Mouse (Mus musculus) frontal cortex, adult (tissue): ENCODE data around the gene Apol7b.
"Not testable (repeated sequence)": the region's sequence is repeated elsewhere in the genome, so short reads cannot be mapped to it uniquely, and the experiment has no call there.

Experiments used
- ATAC-seq: cut with Nextera tagmentation; 2 replicates; pipeline ENCODE4 v1.9.2; 2017; ENCODE audit warnings: mild to moderate bottlenecking, moderate library complexity, mixed read lengths; ENCODE audit not compliant: low TSS enrichment

The Apol7b gene

DNA sequence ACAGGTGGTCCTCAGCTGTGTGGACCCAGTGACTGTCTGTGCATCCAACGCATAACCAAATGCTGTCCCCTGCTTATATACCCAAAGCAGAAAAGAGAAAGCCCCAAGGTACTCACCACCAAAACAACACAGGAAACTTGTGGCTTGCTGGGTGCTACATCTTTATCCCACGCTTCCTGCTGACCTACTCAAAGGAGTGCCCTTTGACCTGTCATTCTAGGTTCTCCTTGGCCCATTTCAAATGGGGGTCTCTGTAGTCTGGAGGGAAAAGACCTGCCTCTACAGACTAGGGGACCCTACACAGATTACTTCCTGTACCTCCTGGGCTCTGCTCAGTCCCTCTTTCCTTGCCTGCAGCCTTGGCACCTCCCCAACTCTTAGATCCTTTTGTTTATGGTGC, at the start of gene Apol7b:
TSS of gene Apol7b (minus strand) at position 101 of the 400 bp plus-strand sequence.
- not testable (repeated sequence) for ATAC-seq

DNA sequence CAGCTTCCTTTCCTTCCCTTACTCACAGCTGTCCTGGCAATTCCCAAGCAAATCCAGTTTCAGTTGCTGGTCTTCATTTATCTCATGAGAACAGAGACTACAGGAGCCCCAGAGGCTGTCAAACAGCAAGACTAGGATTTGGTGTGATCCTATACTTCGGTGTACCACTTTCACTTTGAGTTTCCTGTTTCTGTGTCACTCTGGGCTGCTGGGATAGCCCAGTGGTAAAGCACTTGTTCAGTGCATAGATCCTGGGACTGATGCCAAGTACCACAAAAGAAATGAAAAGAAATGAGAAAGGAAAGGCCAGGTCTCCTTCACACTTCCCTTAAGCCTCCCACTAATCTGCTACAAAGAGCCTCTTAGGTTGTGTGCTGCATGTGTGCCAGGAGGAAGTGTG, 47.4 kb upstream of the Apol7b start:
- not testable (repeated sequence) for ATAC-seq

DNA sequence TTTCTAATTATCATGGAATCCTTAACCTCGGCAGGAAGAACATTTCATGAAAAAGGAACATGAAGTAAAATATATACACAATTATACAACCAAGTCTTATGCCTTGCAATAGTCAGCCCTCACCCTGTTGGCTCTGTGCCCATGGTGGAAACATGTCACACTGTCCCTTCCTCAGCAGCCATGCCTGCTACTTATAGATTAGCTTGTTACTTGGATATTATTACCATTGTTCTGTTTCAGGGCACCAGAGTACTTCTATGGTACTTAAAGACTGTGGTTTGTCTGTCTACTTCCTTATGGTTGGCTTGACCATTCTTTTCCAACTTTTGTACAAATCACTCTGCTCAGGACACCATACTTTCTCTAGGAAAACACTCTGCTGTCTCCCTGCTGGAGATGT, 45.9 kb upstream of the Apol7b start:
- ATAC-seq = not testable (repeated sequence)

DNA sequence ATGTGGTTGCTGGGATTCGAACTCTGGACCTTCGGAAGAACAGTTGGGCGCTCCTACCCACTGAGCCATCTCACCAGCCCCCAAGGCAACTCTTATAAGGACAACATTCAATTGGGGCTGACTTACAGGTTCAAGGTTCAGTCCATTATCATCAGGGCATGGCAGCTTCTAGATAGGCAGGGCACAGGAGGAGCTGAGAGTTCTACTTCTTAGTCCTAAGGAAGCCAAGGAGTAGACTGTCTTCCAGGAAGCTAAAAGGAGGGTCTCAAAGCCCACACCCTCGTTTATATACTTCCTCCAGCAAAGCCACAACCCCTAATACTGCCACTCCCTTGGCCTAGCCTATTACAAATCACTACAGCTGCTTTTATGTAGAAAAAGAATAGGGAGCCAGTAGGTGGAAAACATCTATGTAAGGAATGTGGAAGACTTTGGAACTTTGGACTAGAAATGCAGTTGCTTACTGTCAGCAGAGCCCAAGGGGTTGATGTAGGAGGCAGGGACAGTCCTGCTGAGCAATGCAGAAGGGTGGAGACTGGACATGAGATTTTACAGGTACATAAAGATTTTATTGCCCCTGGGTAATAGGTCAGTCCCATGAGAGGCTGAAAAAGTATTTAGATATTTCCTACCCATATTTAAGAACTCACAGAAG, 35.0 kb upstream of the Apol7b start:
- ATAC-seq = no peak

DNA sequence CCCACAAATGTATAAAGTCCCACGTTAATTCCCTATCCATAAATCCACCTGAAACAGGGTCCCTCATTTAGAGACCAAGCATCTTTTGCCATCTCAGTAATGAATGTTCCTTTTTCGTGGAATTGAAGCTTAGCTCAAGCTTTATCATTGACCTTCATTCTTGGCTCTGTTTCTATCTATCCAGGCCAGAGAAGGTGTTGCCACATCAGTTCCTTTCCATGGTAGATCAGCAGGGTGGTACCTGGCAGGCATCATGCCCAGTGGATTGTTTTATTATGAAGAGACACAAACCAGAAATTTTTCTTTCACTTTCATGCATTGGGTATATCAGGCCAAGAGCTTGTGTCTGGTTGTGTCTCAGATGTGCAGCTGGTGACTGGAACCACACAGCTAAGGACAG, 29.4 kb upstream of the Apol7b start, which contains the start of gene Apol10a:
TSS of gene Apol10a (plus strand) at position 355 of the 400 bp plus-strand sequence.
- ATAC-seq = not testable (repeated sequence)

DNA sequence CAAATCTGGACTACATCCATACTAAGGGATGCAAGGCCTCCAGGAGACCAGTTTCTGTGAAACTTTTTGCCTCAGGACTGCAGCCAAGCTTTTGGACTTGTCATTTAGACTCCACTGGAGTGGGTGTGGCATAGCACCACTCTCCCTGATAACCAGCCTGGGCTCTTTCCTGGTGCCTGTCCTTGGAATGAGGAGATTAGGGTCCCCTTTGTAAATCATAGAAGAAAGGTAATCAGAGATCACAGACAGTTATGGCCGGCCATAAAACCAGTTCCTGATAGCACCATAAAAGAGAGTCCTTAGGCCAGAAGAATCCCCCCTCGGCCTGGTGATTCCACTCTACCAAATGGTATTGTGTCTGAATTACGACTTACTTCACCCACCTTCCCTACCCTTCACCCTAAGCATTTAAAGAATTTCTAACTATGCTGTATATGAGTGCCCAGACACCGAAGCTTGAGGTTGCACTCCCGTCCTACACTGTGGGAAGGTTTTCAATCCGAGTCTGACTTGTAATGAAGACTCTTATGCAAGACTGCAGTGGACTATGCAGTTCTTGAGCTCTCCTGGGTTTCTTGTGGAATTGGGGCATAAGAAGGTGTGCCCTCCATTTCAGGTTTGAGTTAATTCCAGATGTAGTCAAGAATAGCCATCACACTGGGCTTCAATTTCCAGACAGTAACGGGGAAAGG, 27.6 kb upstream of the Apol7b start:
- not testable (repeated sequence) for ATAC-seq

DNA sequence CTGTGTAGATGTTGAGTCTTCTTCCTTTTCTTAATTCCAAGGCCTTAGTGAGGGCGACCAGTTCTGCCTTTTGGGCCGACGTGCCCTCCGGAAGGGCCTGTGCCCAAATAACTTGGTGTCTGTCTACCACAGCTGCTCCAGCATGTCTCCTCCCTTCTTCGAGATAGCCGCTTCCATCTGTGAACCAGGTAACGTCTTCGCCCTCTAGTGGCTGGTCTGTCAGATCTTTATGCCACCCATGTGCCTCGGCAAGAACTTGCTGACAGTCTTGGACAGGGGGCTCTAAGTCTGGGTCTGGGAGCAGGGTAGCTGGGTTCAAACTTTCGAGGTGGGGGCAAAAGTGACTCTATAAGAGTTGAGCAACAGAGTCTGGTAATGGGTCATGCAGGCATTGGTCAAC, 2.6 kb upstream of the Apol7b start:
- ATAC-seq = not testable (repeated sequence)

DNA sequence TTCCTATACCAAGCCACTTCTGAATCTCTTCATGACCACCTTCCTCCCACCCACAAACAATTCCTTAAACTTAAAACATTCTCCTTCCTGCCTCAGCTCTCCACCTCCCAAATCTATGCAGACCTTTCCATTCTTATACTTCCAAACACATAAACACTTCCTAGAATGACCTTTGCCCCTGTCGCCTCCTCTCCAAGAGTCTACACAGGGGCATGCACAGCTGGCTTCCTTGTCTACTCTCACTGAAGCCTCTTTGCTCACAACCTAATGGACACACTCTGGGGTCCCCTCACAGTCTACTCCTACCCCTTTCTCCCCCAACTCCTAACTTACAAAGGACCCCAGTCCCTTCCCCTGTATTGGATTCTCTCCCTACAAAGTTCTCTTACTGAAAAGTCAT, 1.6 kb downstream of the Apol7b start:
- ATAC-seq = not testable (repeated sequence)

DNA sequence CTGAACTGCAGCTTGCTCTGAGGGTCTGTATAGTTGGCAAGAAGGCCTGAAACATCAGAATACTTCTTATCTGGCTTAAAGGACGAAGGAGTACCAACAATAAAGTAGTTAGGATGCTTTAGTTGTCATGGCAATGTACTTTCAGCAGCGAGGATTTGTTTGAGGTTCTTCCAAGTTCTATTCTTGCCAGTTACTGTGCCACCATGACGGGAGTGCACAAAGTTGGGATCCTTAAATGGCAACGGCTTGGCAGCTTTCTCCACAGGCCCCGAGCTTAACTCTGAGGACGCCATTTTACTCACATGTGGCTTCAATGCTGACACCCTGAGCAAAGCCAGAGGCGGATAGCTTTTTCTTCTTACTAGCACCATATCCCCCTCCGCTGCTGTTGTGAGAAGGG, 2.5 kb downstream of the Apol7b start:
- peak; percentile 89 for ATAC-seq

DNA sequence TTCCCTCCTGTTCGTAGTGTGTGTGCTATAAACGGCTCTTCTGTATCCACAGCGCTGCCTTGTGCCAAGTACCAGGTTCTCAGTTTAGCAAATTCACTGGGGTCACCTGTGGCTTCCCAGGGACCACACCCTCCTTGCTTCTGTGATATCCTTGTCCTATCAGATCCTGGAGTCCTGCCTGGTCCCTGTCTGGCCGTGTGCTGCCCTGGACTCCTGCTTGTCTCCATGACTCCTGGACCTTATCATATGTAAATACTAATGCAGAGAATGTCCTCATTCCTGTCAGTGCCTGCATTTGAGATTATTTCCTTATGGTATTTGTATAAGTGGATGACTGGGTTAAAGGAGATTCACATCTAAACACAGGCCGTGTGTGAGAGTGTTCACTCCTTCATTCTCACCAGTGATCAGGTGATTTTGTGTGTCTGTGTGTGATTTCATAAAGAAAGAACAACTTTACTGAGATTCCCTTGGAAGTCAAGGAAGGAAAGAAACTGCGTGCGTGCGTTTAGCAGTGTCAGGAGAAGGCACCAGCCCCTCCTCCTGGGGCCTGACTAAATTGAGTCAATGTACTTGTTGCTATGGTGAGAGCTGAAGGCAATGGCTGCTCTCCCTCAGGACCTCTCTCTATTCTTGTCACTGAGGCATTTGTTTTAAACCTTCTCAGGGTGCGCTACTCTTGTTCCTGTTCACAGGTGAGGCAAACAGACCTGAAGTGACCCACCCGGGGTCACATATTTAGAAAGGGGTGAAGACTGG, 18.4 kb downstream of the Apol7b start:
- peak; percentile 52; the same call in 1 of the 2 replicates for ATAC-seq

DNA sequence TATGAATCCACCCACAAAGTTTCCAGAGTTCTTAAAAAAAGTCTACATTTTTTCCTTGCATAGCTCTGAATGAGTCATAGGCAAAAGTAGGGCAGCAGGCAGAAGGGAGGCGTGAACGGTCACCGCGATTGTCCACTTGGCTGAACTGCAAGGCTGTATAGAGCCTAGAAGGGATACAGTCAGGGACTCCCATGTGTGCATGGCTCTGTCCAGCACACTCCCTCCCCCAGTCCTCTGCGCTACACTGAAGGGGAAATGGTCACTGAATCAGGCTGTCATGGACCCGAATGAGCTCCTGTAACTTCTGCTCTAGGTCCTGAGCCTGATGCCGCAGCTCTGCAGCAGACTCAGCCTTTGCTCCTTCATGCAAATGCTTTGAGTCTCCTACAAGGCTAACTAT, 24.4 kb downstream of the Apol7b start:
- ATAC-seq = peak; percentile 92

DNA sequence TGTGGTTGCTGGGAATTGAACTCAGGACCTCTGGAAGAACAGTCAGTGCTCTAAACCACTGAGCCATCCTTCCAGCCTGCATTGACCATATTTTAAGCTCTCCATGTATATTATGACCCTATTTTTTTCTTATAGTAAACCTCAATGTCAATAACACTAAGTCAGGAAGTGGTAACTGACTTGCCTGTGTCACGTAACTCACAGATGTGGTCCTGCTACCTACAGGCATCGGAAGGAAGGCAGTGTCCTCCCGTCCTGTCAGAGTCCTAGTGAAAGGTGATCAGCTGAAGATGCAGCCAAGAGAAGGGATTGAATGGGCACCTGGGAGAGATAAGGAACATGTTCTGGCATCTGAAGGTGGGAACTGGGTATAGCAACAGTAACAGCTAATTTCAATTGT, 27.6 kb downstream of the Apol7b start:
- not testable (repeated sequence) for ATAC-seq

DNA sequence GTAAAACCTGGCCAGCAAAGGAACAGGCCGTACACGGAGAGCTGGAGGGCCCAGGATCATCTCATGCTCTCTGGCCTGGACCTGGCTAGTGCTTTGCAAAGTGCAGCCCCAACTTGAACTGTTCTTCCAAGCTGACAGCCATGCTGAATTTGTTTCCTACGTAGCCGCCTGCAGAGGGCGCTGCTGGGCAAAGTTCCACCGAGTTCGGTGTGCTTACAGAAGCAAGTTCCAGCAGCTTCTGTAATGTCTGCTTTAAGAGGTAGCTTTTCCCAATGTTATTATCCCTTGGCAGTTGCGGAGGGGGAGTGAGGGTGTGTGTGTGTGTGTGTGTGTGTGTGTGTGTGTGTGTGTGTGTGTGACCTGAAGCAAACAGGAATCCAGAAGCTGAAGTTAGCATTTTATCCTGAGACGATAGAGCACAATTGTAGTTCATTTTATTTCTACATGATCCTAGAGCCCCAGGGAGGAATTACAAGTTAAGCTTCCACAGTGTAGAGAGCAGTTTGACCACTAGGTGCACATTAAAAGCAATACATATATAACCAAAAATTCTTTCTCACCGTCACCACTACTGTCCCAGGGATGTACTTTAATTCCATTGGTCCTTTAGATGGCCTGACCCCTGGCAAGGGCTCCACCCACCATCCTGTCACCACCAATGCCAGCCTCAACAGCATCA, 30.5 kb downstream of the Apol7b start:
- peak; percentile 85 for ATAC-seq

DNA sequence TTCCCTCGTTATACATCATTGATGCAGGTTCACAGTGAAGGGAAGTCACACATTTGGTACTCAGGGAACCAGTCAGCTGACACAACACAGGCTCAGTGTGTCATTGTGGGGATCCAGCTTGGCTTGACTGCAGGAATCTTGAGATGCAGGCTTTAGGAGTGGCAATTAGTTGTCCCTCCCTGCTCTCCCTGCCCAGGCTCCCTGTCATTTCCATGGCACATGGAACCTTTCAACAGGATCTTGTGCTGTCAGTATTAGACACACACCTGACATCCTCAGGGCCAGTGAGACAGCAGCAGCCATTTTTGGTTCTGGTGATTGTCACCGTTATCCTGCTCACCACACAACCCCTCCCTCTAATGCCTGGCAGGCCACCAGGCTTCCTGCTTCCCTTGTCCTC, 31.6 kb downstream of the Apol7b start:
- ATAC-seq = not testable (repeated sequence)

DNA sequence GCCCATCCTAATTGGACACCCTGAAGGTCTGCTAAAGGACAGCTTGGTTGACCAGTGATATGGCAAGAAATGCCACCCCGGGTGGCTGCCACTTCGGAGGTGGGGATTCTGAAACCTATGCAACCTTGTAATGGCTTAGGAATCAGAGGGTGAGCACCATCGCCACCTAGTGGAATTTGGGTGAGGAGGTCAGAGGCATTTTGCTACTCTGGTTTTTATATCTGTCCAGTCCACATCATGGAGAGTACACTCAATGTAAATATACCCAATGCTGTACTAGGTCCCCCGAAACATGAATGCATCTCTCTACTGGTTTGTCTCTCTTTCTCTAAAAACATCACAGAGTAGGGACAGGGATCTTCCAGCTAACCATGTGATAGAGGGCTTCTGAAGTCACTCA, 34.6 kb downstream of the Apol7b start:
- ATAC-seq = not testable (repeated sequence)

DNA sequence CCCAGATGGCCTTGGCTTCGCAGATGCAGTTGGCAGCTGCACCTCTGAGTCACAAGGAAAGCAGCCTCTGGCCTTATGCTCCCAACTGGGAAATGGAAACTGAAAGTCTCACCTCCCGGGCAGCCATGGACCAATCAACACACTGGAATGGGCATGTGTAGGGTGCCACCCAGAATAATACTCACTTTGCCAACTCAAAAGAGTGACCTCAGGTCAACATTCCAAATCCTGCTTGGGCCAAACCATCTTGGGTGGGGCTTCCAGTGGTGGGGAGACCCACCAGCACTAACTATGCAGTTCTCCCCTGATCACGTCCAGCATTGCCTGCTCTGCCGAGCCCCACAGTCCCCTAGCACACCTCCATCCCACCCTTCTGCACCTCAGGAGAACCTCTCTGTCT, 36.3 kb downstream of the Apol7b start, which contains the start of gene Apol9a:
TSS of gene Apol9a (minus strand) at position 101 of the 400 bp plus-strand sequence.
- not testable (repeated sequence) for ATAC-seq

DNA sequence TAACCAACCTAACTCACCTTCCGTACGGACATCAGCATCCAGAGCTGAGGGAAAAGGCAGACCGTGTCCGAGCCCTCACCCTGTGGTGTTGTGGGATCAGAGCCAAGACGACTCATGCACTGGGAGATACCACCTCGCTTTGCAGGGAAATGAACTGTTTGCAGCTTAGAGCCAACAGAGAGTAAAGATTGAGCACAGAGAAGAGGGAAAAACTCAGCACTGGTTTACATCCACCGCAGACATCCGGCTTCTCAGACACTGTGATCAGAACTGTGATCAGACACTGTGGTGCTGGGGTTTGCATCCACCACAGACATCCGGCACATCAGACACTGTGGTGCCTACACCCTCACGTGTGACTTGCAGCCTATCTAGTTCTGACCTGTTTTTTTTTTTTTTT, 40.9 kb downstream of the Apol7b start:
- not testable (repeated sequence) for ATAC-seq

DNA sequence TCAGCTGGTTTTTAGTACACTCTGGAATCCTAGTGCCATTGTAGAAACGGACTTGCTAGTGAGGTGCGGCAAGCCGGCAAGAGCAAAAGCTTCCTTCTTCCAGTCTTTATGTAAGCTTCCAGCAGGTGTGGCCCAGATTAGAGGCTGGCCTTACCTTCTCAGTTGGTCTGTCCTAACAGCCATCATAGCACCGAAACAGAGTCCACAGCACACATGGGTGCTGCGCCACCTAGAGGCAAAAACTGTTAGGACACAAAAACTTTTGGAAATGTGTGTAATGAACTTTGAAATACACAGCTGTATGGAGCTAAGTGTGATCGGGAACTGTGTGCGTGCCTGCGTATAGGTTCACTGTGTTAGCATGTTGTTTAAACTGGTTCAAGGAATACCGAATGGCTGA, 48.3 kb downstream of the Apol7b start, which contains the start of gene Apol7a:
TSS of gene Apol7a (minus strand) at position 84 of the 400 bp plus-strand sequence.
- peak; percentile 42; the same call in 1 of the 2 replicates for ATAC-seq

DNA sequence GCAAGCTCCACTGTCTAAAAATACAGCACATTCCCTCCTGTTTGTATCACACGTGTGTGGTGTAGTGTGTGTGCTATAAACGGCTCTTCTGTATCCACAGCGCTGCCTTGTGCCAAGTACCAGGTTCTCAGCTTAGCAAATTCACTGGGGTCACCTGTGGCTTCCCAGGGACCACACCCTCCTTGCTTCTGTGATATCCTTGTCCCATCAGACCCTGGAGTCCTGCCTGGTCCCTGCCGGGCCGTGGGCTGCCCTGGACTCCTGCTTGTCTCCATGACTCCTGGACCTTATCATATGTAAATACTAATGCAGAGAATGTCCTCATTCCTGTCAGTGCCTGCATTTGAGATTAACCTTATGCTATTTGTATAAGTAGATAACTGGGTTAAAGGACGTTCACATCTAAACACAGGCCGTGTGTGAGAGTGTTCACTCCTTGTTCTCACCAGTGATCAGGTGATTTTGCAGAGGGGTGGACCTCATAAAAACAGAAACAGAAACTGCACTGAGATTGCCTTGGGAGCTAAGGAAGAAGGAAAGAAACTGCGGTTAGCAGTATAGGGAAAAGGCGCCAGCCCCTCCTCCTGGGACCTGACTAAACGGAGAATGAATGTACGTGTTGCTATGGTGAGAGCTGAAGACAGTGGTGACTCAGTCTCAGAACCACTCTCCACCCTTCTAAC, 49.7 kb downstream of the Apol7b start:
- peak; percentile 85 for ATAC-seq

DNA sequence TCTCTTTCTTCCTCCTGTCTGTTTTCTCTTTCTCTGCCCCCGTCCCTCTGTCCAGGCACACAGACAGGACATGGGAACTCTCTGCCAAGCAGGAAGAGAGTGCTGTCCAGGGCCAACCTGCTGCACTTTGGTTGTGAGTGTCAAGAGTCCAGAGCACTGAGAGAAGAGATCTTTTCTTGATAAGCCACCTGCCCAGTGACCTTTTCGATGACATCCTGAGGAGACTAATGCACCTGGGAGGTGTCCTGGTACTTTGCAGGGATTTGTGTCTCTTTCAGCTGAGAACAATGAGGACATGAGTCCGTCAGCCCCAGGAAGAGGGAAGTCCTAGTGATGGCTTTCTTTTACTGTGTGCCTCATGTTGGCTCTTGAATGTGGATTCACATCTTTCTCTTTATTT, 53.5 kb downstream of the Apol7b start:
- not testable (repeated sequence) for ATAC-seq

DNA sequence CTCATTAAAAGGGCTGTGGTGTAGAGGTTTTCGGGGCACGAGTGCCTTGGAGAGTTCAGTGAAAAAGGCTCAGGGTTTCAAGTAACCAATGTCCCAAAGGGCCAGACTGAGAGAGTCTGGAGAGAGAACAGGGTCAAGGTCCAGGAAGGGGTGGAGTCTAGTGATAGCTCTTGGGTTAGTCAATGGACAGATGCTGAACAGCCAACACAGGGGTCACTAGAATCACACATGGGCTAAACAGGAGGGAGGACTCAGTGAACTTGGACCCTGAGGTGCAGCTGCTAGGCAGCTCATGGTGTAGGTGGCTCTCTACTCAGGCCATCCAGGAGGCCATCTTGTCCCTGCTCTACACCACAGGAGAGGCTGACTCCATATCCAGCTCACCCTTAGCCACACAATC, 59.8 kb downstream of the Apol7b start:
- ATAC-seq = no peak
